Mouse (Mus musculus) stomach, postnatal 0 days (tissue): ENCODE measurements around the gene Epb41.

Experiments used
- CTCF ChIP-seq: IDR thresholded peaks from 2 replicates; pipeline ENCODE4 v1.5.1; 2016; ENCODE audit warnings: antibody characterized with exemption, low read depth, mild to moderate bottlenecking, moderate library complexity
- EP300 ChIP-seq: optimal IDR thresholded peaks from 2 replicates; pipeline ENCODE3; 2016; ENCODE audit warnings: antibody characterized with exemption

- TF ChIP-seq CTCF (no peak), EP300 (no peak)
Observed at GRCm38 (mm10) chr4:132119566-132119965, 44.4 kb upstream of the Epb41 start.
